Mouse (Mus musculus): ENCODE results near the gene Fah. TPM values are rescaled to one million over a fixed set of nuclear protein-coding genes. Genes with fewer than 3 reads are reported as not detected.

Gene Fah
- polyA plus RNA-seq (2014; fragmentation: Nextera tagmentation; extraction: Ambion mirVana), result 10.7 and 12.0 TPM in 2 replicates

DNA sequence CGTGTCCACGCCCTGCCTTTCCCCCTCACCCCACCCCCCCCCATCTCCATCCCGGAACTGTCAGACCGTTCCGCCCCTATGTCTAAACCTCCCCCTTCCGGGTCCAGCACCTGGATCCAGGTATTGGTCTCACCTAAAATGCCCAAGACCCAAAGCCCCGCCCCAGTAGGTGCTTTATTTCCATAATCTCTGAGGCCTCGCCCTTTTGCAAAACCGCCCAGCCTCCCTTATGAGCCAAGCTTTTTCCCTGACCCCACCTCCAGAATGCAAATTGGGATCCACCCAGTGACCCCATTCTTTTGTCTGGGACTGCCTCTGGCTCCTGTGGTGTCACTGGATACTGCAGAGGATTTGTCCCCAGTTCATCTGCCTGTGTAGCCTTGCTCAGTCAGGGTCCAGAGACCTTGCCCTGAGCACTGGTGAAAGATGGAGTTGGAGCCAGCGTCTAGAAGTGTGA, at the start of gene Fah:
Fah (minus strand) TSS at position 430 of the 457 bp plus-strand sequence.
- H3K4me1 ChIP-seq (ENCODE audit: insufficient read depth), result 0 out of 2 replicates have a peak, but pooled peaks cover 4% of the 10 kb centered on the region
- no peak for TF ChIP-seq CTCF (IDR thresholded peaks at IDR 0.05; ENCODE audit: low read depth)
- peak; percentile 53 for ATAC-seq (ENCODE audit: insufficient read depth)
- peak within 1 kb of the TSS; percentile 57 for H3K4me3 ChIP-seq (ENCODE audit: low read depth, low read length)
- WGBS, result 2% methylated on average over 10 of the region's 10 CpGs
- no peaks in the 10 kb centered on the region for H3K9me3 ChIP-seq (ENCODE audit: low read depth, low read length)
- H3K9ac ChIP-seq, result peak within 1 kb of the TSS; percentile 54
- DNase-seq, result peak; percentile 64
- H3K36me3 ChIP-seq (ENCODE audit: insufficient read depth), result no peaks in the 10 kb centered on the region
- no peaks in the 10 kb centered on the region for H3K27me3 ChIP-seq (ENCODE audit: insufficient read depth, low read length)
- no peak within 1 kb of the TSS for H3K27ac ChIP-seq (ENCODE audit: low read depth)
- peak within 1 kb of the TSS; percentile 94 for H3K4me2 ChIP-seq

GRCm38 (mm10) chr7:84652740-84653139, 46.2 kb upstream of the Fah start:
- Histone ChIP-seq H3K4me3 (ENCODE audit: low read depth, low read length) (no peak overlapping the region), H3K27ac (ENCODE audit: low read depth) (peak overlapping the region; percentile 2; the same call in 1 of the 2 replicates), H3K9ac (no peak overlapping the region), H3K4me2 (no peak overlapping the region), H3K36me3 (ENCODE audit: insufficient read depth) (0 out of 2 replicates have a peak, but pooled peaks cover 7% of the 10 kb centered on the region), H3K4me1 (ENCODE audit: insufficient read depth) (peaks cover 6% of the 10 kb centered on the region; the same call in 1 of the 2 replicates), H3K27me3 (ENCODE audit: insufficient read depth, low read length) (no peaks in the 10 kb centered on the region), H3K9me3 (ENCODE audit: low read depth, low read length) (no peaks in the 10 kb centered on the region)
- TF ChIP-seq CTCF (IDR thresholded peaks at IDR 0.05; ENCODE audit: low read depth), result no peak
- 41% methylated on average over 2 of the region's 2 CpGs for WGBS
- ATAC-seq (ENCODE audit: insufficient read depth) (peak; percentile 77), DNase-seq (peak; percentile 72)

DNA sequence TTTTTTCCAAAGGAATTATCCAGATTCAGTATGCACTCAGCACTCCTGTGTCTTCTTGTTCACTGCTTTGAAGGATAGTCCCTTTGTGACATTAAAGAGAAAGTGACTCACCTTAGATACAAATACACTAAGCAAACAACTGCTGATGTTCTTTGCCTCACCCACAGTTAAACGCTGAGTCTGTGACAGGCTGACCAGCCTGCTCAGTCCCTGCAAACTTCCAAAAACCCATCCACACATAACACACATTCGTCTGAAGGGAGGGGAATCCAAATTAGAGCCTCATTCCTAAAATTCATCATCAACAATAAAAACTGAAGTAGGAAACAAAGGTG, 45.4 kb upstream of the Fah start:
- Histone ChIP-seq H3K9ac (no peak overlapping the region), H3K9me3 (ENCODE audit: low read depth, low read length) (no peaks in the 10 kb centered on the region), H3K27me3 (ENCODE audit: insufficient read depth, low read length) (no peaks in the 10 kb centered on the region), H3K36me3 (ENCODE audit: insufficient read depth) (0 out of 2 replicates have a peak, but pooled peaks cover 10% of the 10 kb centered on the region), H3K27ac (ENCODE audit: low read depth) (no peak overlapping the region), H3K4me1 (ENCODE audit: insufficient read depth) (peaks cover 6% of the 10 kb centered on the region; the same call in 1 of the 2 replicates), H3K4me2 (no peak overlapping the region), H3K4me3 (ENCODE audit: low read depth, low read length) (no peak overlapping the region)
- no peak for DNase-seq
- TF ChIP-seq CTCF (IDR thresholded peaks at IDR 0.05; ENCODE audit: low read depth), result no peak
- ATAC-seq (ENCODE audit: insufficient read depth), result no peak
- 41% methylated on average over 2 of the region's 2 CpGs for WGBS

DNA sequence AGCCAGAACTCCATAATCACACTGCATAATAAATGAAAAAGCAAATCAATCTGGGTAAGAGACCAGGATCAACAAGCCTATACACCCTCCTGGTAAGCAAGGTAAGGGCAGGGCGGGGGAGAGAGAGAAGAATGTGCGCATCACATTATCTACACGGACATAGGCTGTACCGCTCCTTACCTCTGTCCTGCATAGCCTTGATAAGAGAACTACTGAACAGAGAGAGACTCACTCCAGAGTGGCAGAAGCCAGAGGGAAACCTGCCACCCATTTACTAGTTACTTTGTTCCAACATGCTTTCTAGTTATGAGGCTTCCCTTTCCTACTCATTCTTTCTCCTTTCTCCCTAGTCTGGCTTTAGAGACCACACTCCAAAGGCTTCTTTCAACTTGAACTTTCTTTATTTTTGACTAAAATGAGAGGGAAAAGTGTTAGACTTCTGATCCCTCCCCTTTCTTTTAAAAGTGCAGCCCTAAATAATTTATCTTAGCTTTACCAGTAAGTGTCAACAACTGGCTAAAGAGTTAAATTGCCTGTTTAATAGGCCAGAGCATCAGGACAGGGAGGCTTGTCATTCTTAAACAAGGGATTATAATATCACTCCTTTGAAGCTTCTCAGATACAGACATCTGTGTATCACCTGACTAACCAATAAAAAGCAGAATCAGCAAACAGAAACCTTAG, 44.9 kb upstream of the Fah start:
- Histone ChIP-seq H3K9ac (no peak overlapping the region), H3K9me3 (ENCODE audit: low read depth, low read length) (no peaks in the 10 kb centered on the region), H3K4me1 (ENCODE audit: insufficient read depth) (peaks cover 6% of the 10 kb centered on the region; the same call in 1 of the 2 replicates), H3K27ac (ENCODE audit: low read depth) (no peak overlapping the region), H3K4me2 (no peak overlapping the region), H3K36me3 (ENCODE audit: insufficient read depth) (0 out of 2 replicates have a peak, but pooled peaks cover 10% of the 10 kb centered on the region), H3K4me3 (ENCODE audit: low read depth, low read length) (no peak overlapping the region), H3K27me3 (ENCODE audit: insufficient read depth, low read length) (no peaks in the 10 kb centered on the region)
- DNase-seq (no peak), ATAC-seq (ENCODE audit: insufficient read depth) (peak; percentile 75; the same call in 1 of the 2 replicates)
- TF ChIP-seq CTCF (IDR thresholded peaks at IDR 0.05; ENCODE audit: low read depth), result no peak
- WGBS, result 84% methylated on average over 4 of the region's 4 CpGs

DNA sequence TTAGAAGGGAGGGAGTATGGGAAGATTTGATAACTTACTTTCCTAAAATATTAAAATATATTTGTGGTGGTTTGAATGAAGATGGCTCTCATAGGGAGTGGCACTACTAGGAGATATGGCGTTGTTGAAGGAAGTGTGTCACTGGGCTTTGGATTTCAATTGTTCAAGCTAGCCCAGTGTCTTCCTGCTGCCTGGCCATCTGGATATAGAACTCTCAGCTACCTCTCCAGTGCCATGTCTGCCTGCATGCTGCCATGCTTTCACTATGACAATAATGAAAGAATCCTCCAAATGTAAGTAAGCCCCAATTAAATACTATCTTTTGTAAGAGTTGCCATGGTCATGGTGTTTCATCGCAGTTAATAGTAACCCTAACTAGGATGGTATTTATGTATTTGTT, 42.5 kb upstream of the Fah start:
- DNase-seq, result no peak
- Histone ChIP-seq H3K4me2 (no peak overlapping the region), H3K36me3 (ENCODE audit: insufficient read depth) (0 out of 2 replicates have a peak, but pooled peaks cover 10% of the 10 kb centered on the region), H3K9ac (no peak overlapping the region), H3K9me3 (ENCODE audit: low read depth, low read length) (no peaks in the 10 kb centered on the region), H3K4me3 (ENCODE audit: low read depth, low read length) (no peak overlapping the region), H3K27ac (ENCODE audit: low read depth) (no peak overlapping the region), H3K4me1 (ENCODE audit: insufficient read depth) (0 out of 2 replicates have a peak, but pooled peaks cover 2% of the 10 kb centered on the region), H3K27me3 (ENCODE audit: insufficient read depth, low read length) (no peaks in the 10 kb centered on the region)
- WGBS, result 95% methylated on average over 2 of the region's 2 CpGs
- no peak for ATAC-seq (ENCODE audit: insufficient read depth)
- TF ChIP-seq CTCF (IDR thresholded peaks at IDR 0.05; ENCODE audit: low read depth), result no peak

DNA sequence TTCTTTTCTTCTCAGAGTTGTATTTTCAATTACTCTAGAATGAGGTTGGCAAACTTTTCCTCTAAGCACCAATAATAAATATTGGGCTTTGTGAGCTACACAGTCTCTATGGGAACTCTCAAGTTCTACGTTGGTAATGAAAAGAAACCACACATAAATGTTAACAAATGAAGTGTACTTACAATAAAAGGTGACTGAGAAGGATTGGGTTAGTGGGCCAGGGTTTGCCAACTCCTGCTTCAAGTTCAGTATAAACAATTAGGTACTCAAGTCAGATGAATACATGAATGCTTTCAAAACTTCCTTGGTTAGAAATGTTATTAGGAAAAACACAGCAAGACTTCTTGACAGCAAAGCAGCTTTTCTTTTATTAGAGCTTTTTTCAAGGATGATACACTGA, 39.7 kb upstream of the Fah start:
- no peak overlapping the region for H3K9ac ChIP-seq
- WGBS, result 39% methylated on average over 1 of the region's 1 CpGs
- no peaks in the 10 kb centered on the region for H3K9me3 ChIP-seq (ENCODE audit: low read depth, low read length)
- H3K4me1 ChIP-seq (ENCODE audit: insufficient read depth), result no peaks in the 10 kb centered on the region
- no peak overlapping the region for H3K4me3 ChIP-seq (ENCODE audit: low read depth, low read length)
- H3K4me2 ChIP-seq, result no peak overlapping the region
- no peaks in the 10 kb centered on the region for H3K27me3 ChIP-seq (ENCODE audit: insufficient read depth, low read length)
- H3K27ac ChIP-seq (ENCODE audit: low read depth), result no peak overlapping the region
- ATAC-seq (ENCODE audit: insufficient read depth) (no peak), DNase-seq (peak; percentile 7)
- no peak for TF ChIP-seq CTCF (IDR thresholded peaks at IDR 0.05; ENCODE audit: low read depth)
- H3K36me3 ChIP-seq (ENCODE audit: insufficient read depth), result 0 out of 2 replicates have a peak, but pooled peaks cover 10% of the 10 kb centered on the region

DNA sequence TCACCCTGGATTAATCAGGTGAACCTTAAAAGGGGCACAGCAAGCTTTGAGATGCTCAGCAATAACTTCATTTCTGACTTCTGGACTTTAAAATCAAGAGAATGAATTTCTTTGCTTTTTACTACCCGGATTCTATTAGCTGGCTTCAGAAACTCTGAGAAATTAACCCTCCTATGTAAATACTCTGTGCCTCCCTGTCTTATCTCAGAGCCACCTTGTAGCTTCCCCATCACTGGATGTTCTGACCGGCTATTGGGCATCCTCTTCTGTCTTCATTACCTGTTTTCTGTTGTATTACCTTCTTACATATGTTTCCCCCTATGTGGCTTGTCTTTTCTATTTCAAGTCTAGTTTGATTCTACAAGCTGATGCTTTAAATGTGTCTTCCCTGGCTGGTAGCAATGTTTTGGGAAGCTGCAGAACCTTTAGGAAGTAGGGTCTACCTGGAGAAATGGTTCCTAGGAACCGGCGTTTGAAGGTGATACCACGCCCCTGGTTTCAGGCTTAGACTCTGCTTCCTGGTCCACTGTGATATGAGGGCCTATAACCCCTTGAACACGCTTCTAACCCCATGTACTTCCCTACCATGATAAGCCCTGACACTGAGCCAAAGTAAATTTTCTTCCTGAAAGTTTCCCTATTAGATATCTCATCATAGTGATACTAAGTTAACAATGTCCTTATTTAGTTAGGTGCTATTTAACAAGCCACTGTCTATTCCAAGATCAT, 36.9 kb upstream of the Fah start:
- no peaks in the 10 kb centered on the region for H3K9me3 ChIP-seq (ENCODE audit: low read depth, low read length)
- no peak for DNase-seq
- no peak overlapping the region for H3K9ac ChIP-seq
- H3K36me3 ChIP-seq (ENCODE audit: insufficient read depth), result 0 out of 2 replicates have a peak, but pooled peaks cover 4% of the 10 kb centered on the region
- no peaks in the 10 kb centered on the region for H3K4me1 ChIP-seq (ENCODE audit: insufficient read depth)
- TF ChIP-seq CTCF (IDR thresholded peaks at IDR 0.05; ENCODE audit: low read depth), result no peak
- ATAC-seq (ENCODE audit: insufficient read depth), result no peak
- no peak overlapping the region for H3K27ac ChIP-seq (ENCODE audit: low read depth)
- H3K4me2 ChIP-seq, result no peak overlapping the region
- H3K27me3 ChIP-seq (ENCODE audit: insufficient read depth, low read length), result no peaks in the 10 kb centered on the region
- no peak overlapping the region for H3K4me3 ChIP-seq (ENCODE audit: low read depth, low read length)
- WGBS, result 83% methylated on average over 6 of the region's 6 CpGs

Data from lung, embryonic 14.5 days (tissue).